Mouse (Mus musculus) MEL (cell line): ENCODE data around the gene Macrod2. TPM values are rescaled to one million over a fixed set of nuclear protein-coding genes. Genes with fewer than 3 reads are reported as not detected.

Experiments
- DNase-seq: peaks from one replicate; pipeline ENCODE4 v3.0.0; 2011; ENCODE audit warnings: low read depth, low spot score
- H3K27ac ChIP-seq: 2 replicates; pipeline ENCODE4 v1.5.1; 2012; ENCODE audit warnings: low read depth, mild to moderate bottlenecking, control low read depth, low read length, moderate library complexity; ENCODE audit not compliant: control insufficient read depth
- H3K27me3 ChIP-seq, 2 experiments: fragments of 150-350 bp in 1 of 2; sonication (generic) in 1 of 2; 2 replicates each; pipeline ENCODE4 v1.6.1; 2012; ENCODE audit warnings: low read length in 2 of 2, mild to moderate bottlenecking in 2 of 2, improper control_type of control experiment in 1 of 2, moderate library complexity in 1 of 2; ENCODE audit not compliant: insufficient read depth in 2 of 2, control insufficient read depth in 1 of 2
- H3K36me3 ChIP-seq, 2 experiments: 2 replicates each; pipeline ENCODE4 v1.6.1; 2012 to 2014; ENCODE audit warnings: low read length in 2 of 2, improper control_type of control experiment in 1 of 2, inconsistent platforms in 1 of 2, mild to moderate bottlenecking in 1 of 2; ENCODE audit not compliant: insufficient read depth in 2 of 2, control insufficient read depth in 1 of 2
- H3K4me1 ChIP-seq, 2 experiments: fragments of 150-350 bp in 1 of 2; sonication (generic) in 1 of 2; 2 replicates each; pipeline ENCODE4 v1.6.1; 2012; ENCODE audit warnings: low read length in 2 of 2, improper control_type of control experiment in 1 of 2, mild to moderate bottlenecking in 1 of 2; ENCODE audit not compliant: insufficient read depth in 2 of 2, control insufficient read depth in 1 of 2
- H3K4me3 ChIP-seq, 2 experiments: fragments of 150-350 bp in 1 of 2; sonication (generic) in 1 of 2; 2 replicates each; pipeline ENCODE4 v1.5.1; 2012; ENCODE audit warnings: low read depth in 2 of 2, low read length in 2 of 2, mild to moderate bottlenecking in 2 of 2, moderate library complexity in 2 of 2, control low read depth in 1 of 2, improper control_type of control experiment in 1 of 2; ENCODE audit not compliant: control insufficient read depth in 1 of 2, insufficient read depth in 1 of 2
- H3K79me2 ChIP-seq: 2 replicates; pipeline ENCODE4 v1.6.1; 2012; ENCODE audit warnings: mild to moderate bottlenecking, low read length, moderate library complexity; ENCODE audit not compliant: control insufficient read depth, poor library complexity, insufficient read depth
- H3K9ac ChIP-seq: 2 replicates; pipeline ENCODE4 v1.6.1; 2012; ENCODE audit warnings: low read depth, mild to moderate bottlenecking, control low read depth, low read length, moderate library complexity; ENCODE audit not compliant: control insufficient read depth, poor library complexity, severe bottlenecking
- H3K9me3 ChIP-seq: fragments of 150-350 bp; sonication (generic); replicated peaks from 2 replicates; pipeline ENCODE4 v1.6.1; 2012; ENCODE audit warnings: mild to moderate bottlenecking, low read length, improper control_type of control experiment, moderate library complexity; ENCODE audit not compliant: insufficient read depth
- BHLHE40 ChIP-seq: IDR thresholded peaks from 2 replicates; pipeline ENCODE4 v1.6.1; 2012; ENCODE audit warnings: low read depth, mild to moderate bottlenecking, inconsistent platforms, low read length, improper control_type of control experiment, borderline replicate concordance
- CHD1 ChIP-seq: IDR thresholded peaks from 2 replicates; pipeline ENCODE4 v1.6.1; 2012; ENCODE audit warnings: low read depth, mild to moderate bottlenecking, inconsistent platforms, low read length, improper control_type of control experiment
- ELF1 ChIP-seq: IDR thresholded peaks from 2 replicates; pipeline ENCODE4 v1.6.1; 2014; ENCODE audit warnings: low read depth, mild to moderate bottlenecking, inconsistent platforms, low read length, improper control_type of control experiment, moderate library complexity
- EP300 ChIP-seq, 2 experiments: IDR thresholded peaks; 2 replicates each; pipeline ENCODE4 v1.6.1; 2011; ENCODE audit warnings: improper control_type of control experiment in 2 of 2, low read length in 2 of 2, low read depth in 1 of 2, mild to moderate bottlenecking in 1 of 2
- GATA1 ChIP-seq: IDR thresholded peaks from 2 replicates; pipeline ENCODE4 v1.6.1; 2011; ENCODE audit warnings: low read depth, low read length, improper control_type of control experiment
- HCFC1 ChIP-seq: IDR thresholded peaks from 2 replicates; pipeline ENCODE4 v1.6.1; 2012; ENCODE audit warnings: low read depth, mild to moderate bottlenecking, inconsistent platforms, low read length, improper control_type of control experiment, moderate library complexity
- MAX ChIP-seq: IDR thresholded peaks from 2 replicates; pipeline ENCODE4 v1.6.1; 2011; ENCODE audit warnings: low read length, improper control_type of control experiment
- MAZ ChIP-seq: IDR thresholded peaks from 2 replicates; pipeline ENCODE4 v1.6.1; 2012; ENCODE audit warnings: low read depth, mild to moderate bottlenecking, inconsistent platforms, low read length, improper control_type of control experiment
- MYB ChIP-seq: IDR thresholded peaks from 2 replicates; pipeline ENCODE4 v1.6.1; 2011; ENCODE audit warnings: mild to moderate bottlenecking, low read depth, low read length, improper control_type of control experiment
- MYC ChIP-seq: IDR thresholded peaks from 2 replicates; pipeline ENCODE4 v1.6.1; 2011; ENCODE audit warnings: low read depth, mild to moderate bottlenecking, low read length, improper control_type of control experiment, moderate library complexity
- NRF1 ChIP-seq: IDR thresholded peaks from 2 replicates; pipeline ENCODE4 v1.6.1; 2014; ENCODE audit warnings: low read depth, mild to moderate bottlenecking, inconsistent platforms, low read length, improper control_type of control experiment, moderate library complexity; ENCODE audit not compliant: poor library complexity, insufficient read depth, severe bottlenecking
- POLR2A ChIP-seq, 2 experiments: IDR thresholded peaks; 2 replicates each; pipeline ENCODE4 v1.6.1; 2011 to 2012; ENCODE audit warnings: low read length in 2 of 2, mild to moderate bottlenecking in 2 of 2, control low read depth in 1 of 2, improper control_type of control experiment in 1 of 2, low read depth in 1 of 2, moderate library complexity in 1 of 2; ENCODE audit not compliant: control insufficient read depth in 1 of 2, insufficient read depth in 1 of 2, poor library complexity in 1 of 2
- SIN3A ChIP-seq: IDR thresholded peaks from 2 replicates; pipeline ENCODE4 v1.6.1; 2012; ENCODE audit warnings: low read length, improper control_type of control experiment, inconsistent platforms
- TAL1 ChIP-seq: IDR thresholded peaks from 2 replicates; pipeline ENCODE4 v1.6.1; 2012; ENCODE audit warnings: mild to moderate bottlenecking, inconsistent platforms, low read length, moderate library complexity, mixed read lengths
- TBP ChIP-seq: IDR thresholded peaks from 2 replicates; pipeline ENCODE4 v1.8.0; 2011; ENCODE audit warnings: low read depth, low read length, improper control_type of control experiment
- TCF12 ChIP-seq: IDR thresholded peaks from 2 replicates; pipeline ENCODE4 v1.6.1; 2014; ENCODE audit warnings: low read depth, mild to moderate bottlenecking, inconsistent platforms, low read length, improper control_type of control experiment, moderate library complexity
- UBTF ChIP-seq: IDR thresholded peaks from 2 replicates; pipeline ENCODE4 v1.6.1; 2012; ENCODE audit warnings: low read depth, mild to moderate bottlenecking, inconsistent platforms, low read length, improper control_type of control experiment, moderate library complexity, borderline replicate concordance; ENCODE audit not compliant: insufficient read depth
- polyA plus RNA-seq, 2 experiments: library from polyadenylated mRNA; stranded (reverse) in 1 of 2; unstranded in 1 of 2; fragments of >175 nt in 1 of 2; fragments of >200 nt in 1 of 2; gene quantifications; 2 replicates each; pipeline versions ENCODE4 v1.2.1 to v1.2.4; 2012; ENCODE audit warnings: low replicate concordance in 2 of 2, low read depth in 1 of 2; ENCODE audit not compliant: insufficient read length in 2 of 2, insufficient read depth in 1 of 2, missing spikeins in 1 of 2
- total RNA-seq: library from RNA; depleted of rRNA; stranded (reverse); fragments of 300-350 nt; gene quantifications from 2 replicates; pipeline ENCODE4 v1.2.3, GENCODE M21; 2012

Gene Macrod2
- total and polyA plus RNA-seq, 3 experiments: not detected

GRCm38 (mm10) chr2:141514976-141515375 lies 1119.9 kb downstream of the Macrod2 start:
- Histone ChIP-seq H3K27me3 (no peaks in the 10 kb centered on the region), H3K79me2 (no peaks in the 10 kb centered on the region), H3K27ac (no peak overlapping the region), H3K9ac (no peak overlapping the region), H3K9me3 (no peaks in the 10 kb centered on the region), H3K4me3 (no peak overlapping the region), H3K36me3 (no peaks in the 10 kb centered on the region), H3K4me1 (no peaks in the 10 kb centered on the region)
- TF ChIP-seq TCF12 (no peak), UBTF (no peak), CHD1 (no peak), EP300 (IDR thresholded peaks at IDR 0.05; ENCODE audit: low read depth in 1 of 2, low read length in 2 of 2) (no peak), GATA1 (no peak), POLR2A (IDR thresholded peaks at IDR 0.05; ENCODE audit: control insufficient read depth in 1 of 2, insufficient read depth in 1 of 2, low read depth in 1 of 2, low read length in 2 of 2, poor library complexity in 1 of 2) (no peak), MAX (no peak), NRF1 (no peak), ELF1 (no peak), TAL1 (no peak), SIN3A (no peak), TBP (no peak)
- DNase-seq: no peak

GRCm38 (mm10) chr2:141522081-141522480 lies 1127.0 kb downstream of the Macrod2 start:
- no peaks in the 10 kb centered on the region for H3K27me3 ChIP-seq
- H3K36me3 ChIP-seq: no peaks in the 10 kb centered on the region
- no peak overlapping the region for H3K9ac ChIP-seq
- TF ChIP-seq MAZ: no peak
- no peak for TF ChIP-seq MYB
- TF ChIP-seq MYC: no peak
- no peak for TF ChIP-seq HCFC1
- TF ChIP-seq SIN3A: no peak
- TF ChIP-seq BHLHE40: no peak
- no peak for TF ChIP-seq MAX
- no peak for DNase-seq
- no peaks in the 10 kb centered on the region for H3K9me3 ChIP-seq
- no peaks in the 10 kb centered on the region for H3K79me2 ChIP-seq
- H3K4me1 ChIP-seq: no peaks in the 10 kb centered on the region
- no peak overlapping the region for H3K27ac ChIP-seq
- H3K4me3 ChIP-seq: no peak overlapping the region
